Mouse (Mus musculus) MEL-GATA-1-ER (cell line): ENCODE data around the gene Slc25a26.

ENCODE experiments used
- DNase-seq: peaks from one replicate; pipeline ENCODE4 v3.0.0-alpha.2; 2012; ENCODE audit warnings: low read depth; ENCODE audit errors: extremely low read depth

Slc25a26 gene

DNA sequence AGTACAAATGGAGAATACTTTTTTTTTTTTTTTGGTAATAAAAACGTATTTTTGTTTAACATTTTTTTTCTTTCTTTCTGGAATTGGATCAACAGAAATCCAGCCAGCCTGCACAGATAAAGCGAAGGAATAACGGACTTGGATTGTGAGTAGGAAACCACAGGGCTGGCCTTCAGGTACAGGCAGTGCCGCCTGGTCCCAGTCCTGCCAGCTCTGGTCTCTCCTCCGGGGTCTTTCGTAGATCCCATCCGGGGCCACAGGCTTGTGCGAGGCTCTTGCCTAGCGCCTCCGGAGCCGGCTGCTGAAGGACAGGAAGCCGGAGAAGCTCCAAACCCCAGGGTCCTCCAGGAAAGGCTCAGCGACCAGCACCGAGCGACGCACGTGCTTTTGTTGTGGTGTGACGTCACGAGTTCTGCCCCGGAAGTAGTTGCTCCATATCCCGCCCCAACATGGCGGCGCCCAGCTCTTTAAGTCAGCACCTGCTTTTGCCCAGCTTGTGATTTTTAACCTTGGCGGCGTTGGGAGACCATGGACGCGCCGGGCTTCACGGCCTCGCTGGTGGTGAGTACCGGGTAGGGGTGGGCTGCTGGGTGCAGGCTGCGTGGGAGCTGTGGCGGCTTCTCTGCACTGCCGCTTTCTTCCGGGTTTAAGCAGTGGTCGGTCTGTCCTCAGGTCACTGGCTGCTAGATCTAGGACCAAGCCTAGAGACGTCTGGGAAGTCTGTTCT lies at the start of gene Slc25a26:
Gene Slc25a26 (plus strand): TSS at position 435 of the 727 bp plus-strand sequence.
- DNase-seq, result peak; percentile 69

DNA sequence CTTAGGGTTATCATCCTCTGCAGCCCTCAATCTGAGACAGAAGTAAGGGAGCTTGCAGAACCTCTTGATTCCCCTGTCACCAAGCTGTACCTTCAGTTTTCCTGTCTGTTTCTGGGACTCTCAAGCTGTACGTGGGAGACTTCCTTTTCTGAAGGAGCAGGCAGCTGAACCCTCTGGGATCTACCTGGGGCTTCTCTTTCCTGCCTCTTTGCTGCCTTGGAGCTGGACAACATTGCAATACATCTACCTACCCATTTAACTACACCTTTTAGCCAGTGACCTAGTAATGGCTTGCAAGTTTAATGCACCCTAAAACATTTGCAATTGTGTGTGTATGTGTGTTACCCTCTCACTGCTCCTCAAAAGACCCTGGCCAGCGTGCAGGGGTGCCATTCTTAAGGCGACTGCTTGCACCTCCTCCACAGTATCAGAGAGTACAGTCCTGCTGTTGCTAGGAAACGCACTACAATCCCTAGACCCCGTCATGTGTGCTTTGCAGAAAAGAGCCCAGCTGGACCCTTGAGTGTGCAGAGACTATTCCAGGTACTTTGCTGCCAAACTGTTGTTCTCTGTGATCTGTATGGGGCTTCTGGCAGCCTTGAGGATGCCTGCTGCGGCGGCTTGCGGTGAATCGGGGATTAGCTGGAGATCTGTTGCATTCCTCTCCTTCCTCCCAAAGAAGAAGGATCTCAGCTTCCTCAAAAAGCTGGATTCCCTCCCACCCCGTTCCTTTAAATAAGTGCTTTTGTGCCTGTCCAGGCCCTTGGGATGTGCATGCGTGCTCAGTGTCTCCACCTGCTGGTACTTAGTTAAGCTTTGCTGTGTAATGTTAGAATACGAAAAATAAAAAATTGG lies 35.9 kb upstream of the Slc25a26 start:
- no peak for DNase-seq

DNA sequence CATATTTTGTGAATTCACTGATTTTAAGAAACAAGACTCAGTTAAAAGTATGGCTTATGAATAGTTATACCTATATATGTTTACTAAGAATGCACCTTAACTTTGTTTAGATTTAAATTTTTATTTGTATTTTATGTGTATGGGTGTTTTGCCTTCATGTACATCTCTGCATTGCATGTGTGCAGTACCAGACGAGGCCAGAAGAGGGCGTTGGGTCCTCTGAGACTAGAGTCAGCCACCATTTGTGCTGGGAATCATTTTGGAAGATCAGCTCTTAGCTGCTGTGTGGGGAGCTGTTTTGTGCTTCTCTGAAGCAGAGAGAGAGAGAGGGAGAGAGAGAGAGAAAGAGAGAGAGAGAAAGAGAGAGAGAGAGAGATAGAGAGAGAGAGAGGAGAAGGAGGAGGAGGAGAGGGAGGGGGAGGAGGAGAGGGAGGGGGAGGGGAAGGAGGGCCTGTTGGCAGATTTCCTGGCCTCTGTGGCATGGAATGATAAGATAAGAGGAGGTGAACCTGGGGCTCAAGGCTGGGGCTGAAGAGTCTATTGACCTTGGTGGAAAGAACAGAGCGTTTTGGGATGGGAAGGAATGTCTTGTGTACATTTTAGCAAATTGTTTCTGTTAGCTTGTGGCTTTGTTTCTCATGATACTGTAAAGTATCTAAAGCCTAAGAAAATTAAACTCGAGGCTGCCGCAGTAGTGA lies 33.5 kb upstream of the Slc25a26 start:
- no peak for DNase-seq

DNA sequence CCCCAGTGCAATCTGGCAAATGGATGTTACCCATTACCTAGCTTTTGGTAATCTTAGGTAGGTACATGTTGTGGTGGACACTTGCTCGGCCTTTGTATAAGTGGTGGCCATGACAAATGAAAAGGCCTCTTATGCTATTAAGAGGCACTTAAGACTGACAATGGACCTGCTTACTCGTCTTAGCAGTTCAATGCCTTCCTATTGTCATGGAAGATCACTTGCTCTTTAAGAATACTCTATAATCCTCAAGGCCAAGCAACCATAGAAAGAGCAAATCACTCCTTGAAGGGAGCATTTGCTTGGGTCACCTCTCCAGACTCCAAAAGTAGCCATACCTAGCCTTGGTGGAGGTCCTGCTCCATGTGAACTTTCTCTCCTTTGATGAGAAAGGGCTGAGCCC lies 7.4 kb upstream of the Slc25a26 start:
- DNase-seq, result no peak

DNA sequence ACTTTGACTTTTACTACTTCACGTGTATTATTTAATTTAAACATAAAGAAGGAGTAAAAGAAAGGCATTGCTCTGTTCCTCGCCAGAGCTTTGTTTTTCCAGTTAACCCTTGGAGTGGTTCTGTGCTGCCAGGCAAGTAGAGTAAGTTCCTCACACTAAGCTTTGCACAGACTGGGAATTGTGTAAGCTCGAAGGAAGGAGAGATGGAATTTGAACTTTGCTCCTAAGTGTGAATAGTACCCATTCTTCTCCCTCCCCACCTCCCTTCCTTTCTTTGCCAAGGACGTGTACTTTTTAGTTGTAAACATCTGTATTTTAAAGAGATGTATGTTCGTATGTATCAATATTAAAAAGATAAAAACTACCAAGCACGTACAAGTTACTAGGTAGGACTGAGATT lies 3.8 kb downstream of the Slc25a26 start:
- no peak for DNase-seq

DNA sequence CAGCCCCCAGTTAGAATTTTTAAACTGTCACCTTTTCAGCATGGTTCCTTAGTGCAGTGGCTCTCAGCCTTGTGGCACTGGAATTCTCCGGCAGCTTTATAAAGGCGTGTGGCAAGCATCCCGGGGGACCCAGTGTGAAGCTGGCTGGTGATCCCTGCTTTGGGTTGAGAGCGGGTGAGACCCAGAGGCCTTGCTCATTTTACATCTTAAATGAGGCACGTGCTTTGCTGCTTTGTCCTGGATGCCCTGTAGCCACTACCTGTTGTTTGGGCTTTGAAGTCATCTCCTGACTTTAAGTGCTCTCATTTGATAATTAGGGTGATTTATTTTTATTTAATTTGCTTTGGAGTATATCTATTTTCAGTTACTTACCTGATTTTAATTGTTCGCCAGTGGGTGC lies 7.8 kb downstream of the Slc25a26 start:
- no peak for DNase-seq

DNA sequence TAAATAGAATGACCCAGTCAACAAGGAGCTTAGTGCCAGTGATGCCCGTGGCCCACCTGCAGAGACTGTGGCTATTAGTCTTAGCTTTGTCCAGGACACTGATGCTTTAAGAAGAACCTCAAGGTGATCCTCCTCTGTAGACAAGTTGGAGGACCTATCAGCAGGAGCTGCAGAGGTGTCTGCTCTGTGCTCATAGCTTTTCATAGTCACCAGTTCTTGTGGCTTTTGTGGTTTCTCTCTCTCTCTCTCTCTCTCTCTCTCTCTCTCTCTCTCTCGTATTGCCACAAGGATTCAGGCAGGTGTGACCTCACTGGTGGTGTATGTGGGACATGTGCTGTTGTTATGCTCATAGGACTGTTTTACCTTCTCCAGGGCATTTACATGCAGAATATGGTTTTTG lies 8.7 kb downstream of the Slc25a26 start:
- DNase-seq, result peak; percentile 18

DNA sequence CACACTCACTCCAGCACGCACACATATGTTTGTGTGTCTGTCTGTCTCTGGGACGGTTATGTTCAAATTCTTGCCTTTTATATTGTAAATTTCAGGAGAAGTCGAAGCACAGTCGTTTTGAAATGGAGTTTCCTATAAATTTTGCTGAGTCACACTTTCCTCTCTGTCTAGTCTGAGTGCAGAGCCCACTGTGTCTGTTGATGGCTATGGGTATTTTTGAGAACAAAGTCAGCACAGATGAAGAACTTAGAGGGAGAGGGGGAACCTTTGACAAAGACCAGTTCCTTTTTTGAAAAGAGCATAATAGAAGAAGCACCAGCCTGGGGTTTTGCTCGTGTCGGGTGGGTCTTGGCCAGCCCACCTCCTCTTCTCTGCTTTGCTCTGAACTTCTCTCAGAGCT lies 9.1 kb downstream of the Slc25a26 start:
- peak; percentile 49 for DNase-seq

DNA sequence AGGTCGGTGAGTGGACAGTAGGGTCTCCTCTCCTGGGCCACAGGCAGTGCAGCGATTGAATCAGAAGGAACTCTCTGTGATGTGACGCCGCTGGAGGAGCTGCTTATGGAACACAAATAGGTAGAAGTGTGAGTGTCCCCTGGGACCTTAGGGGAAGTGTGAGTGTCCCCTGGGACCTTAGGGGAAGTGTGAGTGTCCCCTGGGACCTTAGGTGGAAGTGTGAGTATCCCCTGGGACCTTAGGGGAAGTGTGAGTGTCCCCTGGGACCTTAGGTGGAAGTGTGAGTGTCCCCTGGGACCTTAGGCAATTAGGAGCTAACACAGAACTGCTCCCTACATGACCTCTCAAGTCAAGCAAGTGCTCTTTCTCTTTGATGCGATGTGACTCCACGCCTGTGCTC lies 18.0 kb downstream of the Slc25a26 start:
- DNase-seq, result no peak

DNA sequence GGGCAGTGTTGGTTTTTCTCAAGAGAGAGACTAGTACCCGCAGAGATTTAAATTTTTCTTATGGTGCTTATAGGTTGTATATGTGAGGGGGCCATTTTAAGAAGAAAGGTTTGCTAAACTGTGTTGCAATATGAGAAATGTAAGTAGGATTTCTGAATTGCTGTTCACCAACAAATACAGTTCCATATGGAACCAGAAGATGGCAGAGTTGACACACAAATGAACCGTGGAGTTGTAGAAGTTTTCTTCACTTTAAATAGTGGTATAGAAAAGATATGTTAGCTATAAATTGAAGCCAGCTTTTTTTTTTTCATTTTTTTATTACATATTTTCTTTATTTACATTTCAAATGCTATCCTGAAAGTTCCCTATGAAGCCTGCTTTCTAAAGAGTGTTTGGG lies 24.2 kb downstream of the Slc25a26 start:
- peak; percentile 29 for DNase-seq

DNA sequence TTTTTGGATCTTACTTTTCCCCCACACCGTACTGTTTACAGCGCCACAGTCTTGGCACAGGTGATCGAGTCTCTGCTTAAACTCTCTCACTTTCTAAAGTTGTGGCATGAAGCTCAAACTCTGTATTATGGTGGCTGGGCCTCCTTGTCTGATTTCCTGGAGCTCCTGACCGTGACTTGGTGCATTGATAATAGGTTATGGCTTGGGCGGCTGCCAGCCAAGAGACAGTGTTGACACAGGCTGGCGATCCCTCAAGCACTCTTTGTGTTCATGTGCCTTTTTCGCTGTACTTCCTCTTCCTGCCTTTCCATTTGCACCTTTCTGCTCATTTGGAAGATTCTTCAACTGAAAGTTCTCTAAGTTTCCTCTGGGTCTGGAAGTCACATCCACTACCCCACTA lies 30.6 kb downstream of the Slc25a26 start:
- peak; percentile 64 for DNase-seq

DNA sequence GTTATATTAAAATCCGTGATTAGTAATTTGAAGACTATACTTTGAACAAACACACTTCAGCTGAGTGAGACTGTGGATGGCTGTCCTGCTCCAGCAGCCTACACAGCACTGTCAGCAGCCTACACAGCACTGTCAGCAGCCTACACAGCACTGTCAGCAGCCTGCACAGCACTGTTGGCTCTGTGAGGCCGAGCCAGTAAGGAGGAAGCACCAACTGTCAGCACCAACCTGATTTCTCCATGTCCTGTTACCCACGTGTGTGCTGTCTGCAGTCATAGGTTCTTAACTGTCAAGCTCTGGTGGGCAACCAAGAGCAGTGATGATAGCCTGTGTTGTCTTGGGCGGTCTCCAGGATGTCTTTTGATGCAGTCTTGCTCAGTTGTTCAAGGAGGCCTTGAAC lies 32.0 kb downstream of the Slc25a26 start:
- no peak for DNase-seq

DNA sequence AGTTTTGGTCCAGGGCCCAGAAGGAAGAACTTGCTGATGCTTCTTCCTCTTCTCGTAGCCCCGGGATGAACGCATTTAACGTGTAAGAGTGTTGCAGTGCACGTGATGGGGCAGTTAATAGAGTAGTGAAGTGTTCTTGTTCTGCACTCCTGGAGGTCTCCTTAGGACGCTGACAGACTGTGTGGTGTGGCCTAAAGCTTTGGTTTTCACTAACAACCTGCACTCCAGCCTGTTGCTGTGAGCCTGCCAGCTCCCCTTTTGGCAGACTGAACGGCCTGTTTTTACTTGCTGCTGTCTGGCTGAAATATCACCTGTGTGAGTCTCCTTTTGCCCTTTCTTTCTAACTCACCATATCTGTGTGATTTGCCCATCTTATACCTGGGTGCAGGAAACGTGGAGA lies 36.3 kb downstream of the Slc25a26 start:
- no peak for DNase-seq

DNA sequence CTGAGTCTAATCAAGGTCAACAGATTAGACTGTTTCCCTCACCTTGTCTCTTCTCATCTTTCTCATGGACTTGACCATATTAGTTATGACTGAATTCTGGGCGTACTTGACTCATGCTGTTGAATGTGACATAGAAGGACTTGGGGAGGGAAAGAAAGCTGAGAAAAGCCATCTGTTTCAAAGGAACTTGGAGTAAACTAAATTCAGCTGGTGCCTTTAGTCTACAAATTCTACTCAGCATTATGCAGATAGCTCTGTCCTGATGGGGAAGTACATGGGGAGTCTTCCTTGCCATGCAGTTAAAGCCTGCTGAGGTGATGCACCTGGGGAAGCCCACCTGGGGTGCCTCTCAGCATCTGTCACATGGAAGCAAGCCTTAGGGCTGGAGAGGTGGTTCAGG lies 37.5 kb downstream of the Slc25a26 start:
- no peak for DNase-seq

DNA sequence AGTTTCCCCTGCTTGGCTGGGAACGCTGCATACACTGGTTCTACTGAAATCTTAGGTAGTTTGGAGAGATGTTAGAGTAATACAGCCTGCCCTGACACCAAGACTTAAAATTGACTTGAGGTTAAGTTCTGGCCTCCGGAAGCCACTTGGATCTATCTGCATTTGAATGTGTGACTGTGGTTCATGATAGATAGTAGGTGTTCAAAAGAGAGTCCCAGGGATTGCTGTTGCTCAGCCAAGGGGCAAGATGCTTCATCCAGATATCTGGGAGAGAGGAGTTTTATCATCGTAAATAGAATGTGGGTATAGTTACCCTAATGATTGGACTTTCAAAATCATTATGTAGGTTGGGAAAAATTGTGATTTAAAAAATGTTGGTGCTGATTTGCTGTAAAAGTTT lies 40.0 kb downstream of the Slc25a26 start:
- no peak for DNase-seq

DNA sequence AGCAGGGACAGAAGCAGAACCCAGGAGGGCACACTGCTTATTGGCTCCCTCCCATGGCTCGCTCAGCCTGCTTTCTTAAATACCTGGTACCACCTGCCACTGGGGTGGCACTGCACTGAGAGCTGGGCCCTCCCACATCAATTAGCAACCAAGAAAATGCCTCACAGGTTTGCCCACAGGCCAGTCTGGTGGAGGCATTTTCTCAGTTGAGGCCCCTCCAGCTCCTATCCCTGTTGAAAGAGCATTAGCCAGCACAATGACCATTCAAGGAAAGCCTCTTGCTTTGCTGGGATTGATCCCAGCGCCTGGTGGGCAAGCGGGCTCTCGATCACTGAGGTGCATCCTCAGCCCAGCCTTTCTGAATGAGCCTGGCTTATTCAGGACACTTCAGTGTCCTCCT lies 40.5 kb downstream of the Slc25a26 start:
- DNase-seq, result no peak

DNA sequence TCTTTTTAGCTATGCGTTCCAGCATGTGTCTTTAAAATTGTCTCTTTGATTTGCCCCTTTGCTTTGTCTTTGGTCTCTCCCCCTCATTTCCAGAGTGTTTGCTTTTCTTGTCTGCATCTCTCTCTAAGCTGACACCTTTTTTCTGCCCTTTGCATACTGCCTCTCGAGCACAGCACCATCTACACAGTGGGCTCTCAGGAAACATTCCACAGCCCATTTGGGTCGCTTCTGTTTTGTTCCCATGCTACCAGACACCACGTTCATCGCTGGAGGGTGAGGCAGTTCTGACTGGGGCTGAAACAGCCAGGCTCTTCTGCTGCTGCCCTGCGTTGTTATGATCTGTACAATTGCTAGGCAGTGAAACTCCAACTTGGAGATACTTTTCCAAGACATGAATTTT lies 41.0 kb downstream of the Slc25a26 start:
- no peak for DNase-seq

DNA sequence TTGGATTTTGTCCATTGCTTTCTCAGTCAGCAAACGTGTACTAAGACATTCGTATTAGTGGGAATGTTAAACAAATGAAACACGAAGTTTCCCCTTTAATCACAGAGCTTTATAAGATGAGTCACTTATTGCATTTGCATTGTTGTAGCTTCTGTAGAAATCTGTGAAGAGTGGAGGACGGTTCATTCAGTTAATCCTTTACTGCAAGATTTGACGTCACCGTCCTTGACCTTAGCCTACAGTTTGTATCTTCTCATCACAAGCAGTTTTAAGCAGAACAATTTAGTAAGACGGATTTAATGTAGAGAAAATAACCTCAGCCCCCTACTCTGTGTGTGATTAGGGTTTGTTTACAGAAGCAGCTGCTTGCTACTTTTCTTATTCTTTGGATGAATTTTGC lies 41.7 kb downstream of the Slc25a26 start:
- no peak for DNase-seq

DNA sequence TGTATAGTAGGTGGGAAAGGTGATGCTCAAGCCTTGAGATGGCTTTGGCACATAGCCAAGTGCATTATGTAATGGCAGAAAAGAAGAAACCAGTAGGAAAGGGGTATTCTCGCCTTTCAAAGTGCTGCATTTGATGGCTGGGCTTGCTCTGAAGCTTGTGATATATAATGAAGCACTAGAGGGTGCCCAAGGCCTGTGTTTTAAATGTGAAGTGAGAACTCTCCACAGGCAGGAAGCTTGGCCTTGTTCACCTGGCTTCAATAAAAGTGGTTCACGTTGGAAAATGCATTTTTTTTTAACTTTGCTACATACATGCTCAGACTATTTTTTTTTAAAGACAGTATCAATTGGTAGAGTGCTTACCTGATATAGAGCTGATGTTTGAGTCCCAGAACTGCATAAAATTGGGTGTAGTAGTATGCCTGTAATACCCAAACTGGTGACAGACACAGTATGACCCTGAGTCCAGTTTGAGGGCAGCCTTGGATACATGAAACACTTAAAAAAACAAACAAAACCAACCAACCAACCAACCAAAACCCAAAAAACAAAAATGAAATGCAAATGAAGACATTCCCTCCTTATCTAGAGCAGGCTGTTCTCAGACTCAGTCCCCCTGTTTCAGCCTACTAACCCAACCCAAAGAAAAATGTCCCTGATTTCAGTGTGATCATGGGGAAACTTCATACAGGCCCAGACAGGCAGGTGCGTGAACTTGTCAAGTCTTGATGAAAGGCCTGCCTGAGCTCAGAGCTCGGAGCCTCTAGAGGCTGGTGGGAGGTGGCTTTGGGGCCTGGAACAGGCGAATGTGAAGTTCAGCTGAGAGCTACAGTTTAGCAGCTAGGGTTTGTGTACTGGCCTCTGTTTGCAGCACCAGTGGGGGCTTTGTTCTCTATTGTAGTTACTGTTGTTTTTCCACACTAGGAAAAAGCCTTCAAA lies 44.0 kb downstream of the Slc25a26 start:
- no peak for DNase-seq

DNA sequence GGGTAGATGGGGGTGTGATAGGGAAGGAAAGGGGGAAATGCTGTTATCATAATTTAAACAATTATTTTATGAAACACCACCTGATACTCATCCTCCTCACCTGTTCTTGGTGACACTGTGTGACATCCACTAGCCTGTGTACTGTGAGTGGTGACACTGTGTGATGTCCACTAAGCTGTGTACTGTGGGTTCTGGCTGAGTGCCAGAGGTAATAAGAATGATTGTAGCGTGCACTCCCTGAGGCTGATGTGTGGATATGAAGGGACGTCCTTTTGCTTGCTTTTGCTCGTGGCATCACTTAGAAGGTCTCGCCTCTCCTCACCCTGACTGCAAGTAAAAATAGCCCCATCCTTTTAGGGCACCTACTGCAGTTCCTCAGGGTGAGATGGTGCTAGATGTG lies 47.1 kb downstream of the Slc25a26 start:
- no peak for DNase-seq

DNA sequence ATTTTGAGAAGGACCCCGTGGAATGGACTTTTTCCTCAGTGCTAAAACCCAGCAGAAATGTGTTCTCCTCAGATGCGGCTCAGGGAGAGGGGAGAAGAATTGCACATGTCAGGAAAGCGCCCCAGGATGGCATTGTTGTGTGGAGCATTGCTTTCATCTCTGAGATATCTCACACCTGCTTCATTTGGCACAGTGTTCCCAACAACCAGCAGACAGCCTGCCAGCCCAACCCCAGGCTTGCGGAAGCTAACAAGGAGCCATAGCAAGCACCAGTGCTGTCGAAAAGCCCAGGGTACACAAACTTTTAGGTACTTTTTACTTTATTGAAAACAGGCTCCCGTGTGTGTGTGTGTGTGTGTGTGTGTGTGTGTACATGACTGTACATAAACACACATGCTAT lies 50.2 kb downstream of the Slc25a26 start:
- DNase-seq, result no peak
